Mouse (Mus musculus) layer of hippocampus, postnatal 10 days (tissue): Measurements from ENCODE around the gene Foxf2. TPM values are rescaled to one million over a fixed set of nuclear protein-coding genes. Genes with fewer than 3 reads are reported as not detected.

Experiments used
- DNase-seq, 2 experiments: peaks; one replicate each; pipeline ENCODE4 v3.0.0; 2021; ENCODE audit warnings: low spot score in 2 of 2
- long read RNA-seq: library from polyadenylated mRNA; stranded (forward); transcript quantifications from one replicate; pipeline ENCODE4 v2.0.0, GENCODE M21; 2023
- total RNA-seq, 2 experiments: library from RNA; stranded (reverse); gene quantifications; 2 replicates each; pipeline ENCODE4 v1.2.3; 2021

Gene Foxf2
- total RNA-seq: 10 to 100 TPM in 1 of 2 experiments, 1 to 10 TPM in 1; 9.9 to 10.6 TPM
- long read RNA-seq, partial matches to known transcripts: 0 of 4 reads
- long read RNA-seq, other reads (novel, unspliced or antisense): 0 of 4 reads

DNA sequence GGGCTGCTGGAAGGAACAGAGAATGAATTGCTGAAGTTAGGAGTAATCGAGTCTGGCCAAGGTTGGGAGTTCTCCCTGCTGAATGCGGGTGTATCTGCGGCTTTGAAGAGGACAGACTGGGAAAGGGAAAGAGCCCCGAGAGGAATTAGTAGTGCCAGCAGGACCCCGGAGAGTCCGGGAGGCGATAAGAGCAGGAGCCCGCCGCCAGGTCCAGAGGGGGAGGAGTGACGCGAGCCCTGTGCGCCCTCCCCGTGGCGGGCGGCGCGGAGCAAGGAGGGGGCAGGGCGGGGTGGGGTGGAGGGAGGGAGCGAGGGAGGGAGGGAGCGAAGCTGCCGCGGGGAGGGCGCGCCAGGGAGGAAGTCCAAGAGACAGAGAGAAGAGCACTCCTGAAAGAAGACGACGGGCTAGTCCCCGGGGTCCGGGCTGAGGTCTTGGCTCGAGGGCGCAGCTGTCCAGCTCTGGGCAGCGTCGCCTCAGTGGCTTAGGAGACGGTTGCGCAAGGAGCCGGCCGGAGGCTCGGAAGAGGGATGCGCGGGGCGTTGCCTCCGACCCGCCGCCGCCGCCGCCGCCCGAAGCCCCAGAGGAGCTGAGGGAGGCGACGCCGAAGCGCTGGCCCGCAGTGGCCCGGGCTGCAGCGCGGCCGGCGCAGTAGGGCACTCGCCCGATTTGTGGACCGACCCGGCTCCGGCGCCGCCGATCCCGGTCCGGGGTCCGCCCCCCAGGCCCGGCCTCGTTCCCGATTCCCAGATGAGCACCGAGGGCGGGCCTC is at the start of gene Foxf2:
TSS of gene Foxf2 (plus strand) at position 484 of the 769 bp plus-strand sequence.
- DNase-seq: peak in 1 of 2 experiments; percentile 20

- DNase-seq: no peak
Measured at GRCm38 (mm10) chr13:31576696-31577095, 48.9 kb upstream of the Foxf2 start.

- no peak for DNase-seq
Measured at GRCm38 (mm10) chr13:31577576-31577975, 48.0 kb upstream of the Foxf2 start.

DNA sequence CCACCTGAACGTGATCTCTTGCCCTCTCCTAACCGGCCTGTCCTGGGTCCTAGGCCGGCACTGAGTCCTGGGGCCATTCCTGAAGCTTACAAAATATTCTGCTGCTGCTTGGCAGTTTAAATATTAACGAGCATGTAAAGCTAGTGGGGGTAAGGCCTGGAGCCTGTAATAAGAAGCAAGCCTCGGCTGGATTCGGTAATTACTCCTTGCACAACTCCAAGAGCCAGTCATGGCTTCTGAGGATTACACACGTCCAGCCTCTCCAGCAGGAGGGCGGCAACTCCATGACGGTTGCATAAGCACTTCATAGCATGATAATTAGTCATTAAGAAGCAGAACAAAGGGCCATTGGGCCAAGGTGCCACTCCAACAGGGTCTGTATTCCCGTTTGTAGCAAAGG is 47.2 kb upstream of the Foxf2 start:
- DNase-seq: no peak

GRCm38 (mm10) chr13:31579866-31580265 is 45.8 kb upstream of the Foxf2 start:
- DNase-seq: no peak

GRCm38 (mm10) chr13:31587341-31587740 is 38.3 kb upstream of the Foxf2 start:
- no peak for DNase-seq

GRCm38 (mm10) chr13:31599576-31599975 is 26.0 kb upstream of the Foxf2 start:
- no peak for DNase-seq

GRCm38 (mm10) chr13:31603964-31604363 is 21.7 kb upstream of the Foxf2 start:
- no peak for DNase-seq

- peak in 1 of 2 experiments; percentile 23 for DNase-seq
Measured at GRCm38 (mm10) chr13:31614724-31615465, 10.7 kb upstream of the Foxf2 start.

DNA sequence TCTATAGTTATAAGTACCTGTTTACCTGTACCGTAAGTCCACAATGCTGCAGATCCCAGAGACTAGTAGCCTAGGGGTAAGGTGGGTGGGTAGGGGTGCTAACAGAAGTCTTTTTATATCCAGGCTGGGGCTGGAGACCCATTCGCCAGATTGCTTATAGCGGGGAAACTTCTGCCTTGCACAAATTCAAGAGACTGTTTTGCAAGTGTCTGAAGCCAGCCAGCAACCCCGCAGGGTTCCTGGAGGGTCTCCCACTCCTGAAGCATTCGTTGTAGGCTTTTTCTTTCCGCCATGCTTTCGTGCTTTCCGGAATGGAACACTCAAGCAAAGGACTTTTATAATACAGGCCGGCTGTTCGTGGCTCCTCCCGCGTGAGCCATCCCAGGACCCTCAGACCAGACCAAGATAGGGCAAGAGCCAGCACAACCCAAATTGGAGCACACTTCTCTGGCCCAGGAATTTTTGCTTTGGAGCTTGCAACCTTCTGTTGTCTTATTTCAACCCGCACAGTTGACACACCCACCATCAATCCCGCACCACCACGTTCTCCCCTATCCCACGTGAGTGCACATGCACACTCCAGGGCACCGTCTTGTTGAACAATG is 10.0 kb upstream of the Foxf2 start:
- peak in 1 of 2 experiments; percentile 26 for DNase-seq

GRCm38 (mm10) chr13:31618001-31618400 is 7.6 kb upstream of the Foxf2 start:
- no peak for DNase-seq

- peak; percentile 81 to 86 for DNase-seq
Measured at GRCm38 (mm10) chr13:31618416-31618815, 7.2 kb upstream of the Foxf2 start.

- DNase-seq: no peak
Measured at GRCm38 (mm10) chr13:31618919-31619655, 6.5 kb upstream of the Foxf2 start.

GRCm38 (mm10) chr13:31619826-31620498 is 5.7 kb upstream of the Foxf2 start:
- DNase-seq: no peak

- DNase-seq: no peak
Measured at GRCm38 (mm10) chr13:31620499-31620847, 5.1 kb upstream of the Foxf2 start.

DNA sequence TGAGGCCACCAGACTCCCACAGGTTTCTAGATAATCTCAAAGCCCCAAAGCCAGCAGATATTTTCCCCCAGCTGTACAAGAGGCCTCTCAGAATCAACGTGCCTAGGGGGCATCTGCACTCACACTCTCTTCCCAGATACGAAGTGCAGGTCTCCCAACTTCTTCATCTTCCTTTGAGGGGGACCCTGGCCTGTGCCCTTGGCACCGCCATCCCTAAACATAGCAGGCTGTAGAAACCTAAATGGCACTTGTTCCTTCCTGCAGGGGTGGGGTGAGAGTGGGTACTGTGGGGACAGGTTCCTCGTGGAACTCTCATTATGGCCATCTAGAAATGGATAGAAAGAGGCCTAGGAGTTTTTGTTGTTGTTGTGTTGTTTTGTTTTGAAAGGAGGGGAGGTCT is 4.7 kb upstream of the Foxf2 start:
- DNase-seq: no peak

DNA sequence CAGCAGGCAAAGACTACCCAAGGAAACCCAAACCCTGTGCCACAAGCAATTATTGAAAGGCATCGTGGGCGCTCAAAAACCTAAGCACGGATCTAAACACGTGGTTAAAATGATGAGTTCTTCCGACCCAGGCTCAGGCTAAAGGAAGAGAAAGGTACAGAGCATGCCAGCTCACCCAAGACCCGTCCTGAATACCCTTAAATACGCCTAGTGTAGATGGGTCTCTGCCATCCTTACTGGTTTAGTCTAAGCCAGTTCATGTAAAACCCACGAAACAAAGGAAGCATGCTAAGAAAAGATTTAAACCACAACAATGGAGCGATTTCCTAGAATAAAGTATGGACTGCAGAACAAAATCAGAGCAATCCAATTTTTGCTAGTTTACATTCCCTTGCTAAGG is 3.9 kb upstream of the Foxf2 start:
- DNase-seq: no peak

DNA sequence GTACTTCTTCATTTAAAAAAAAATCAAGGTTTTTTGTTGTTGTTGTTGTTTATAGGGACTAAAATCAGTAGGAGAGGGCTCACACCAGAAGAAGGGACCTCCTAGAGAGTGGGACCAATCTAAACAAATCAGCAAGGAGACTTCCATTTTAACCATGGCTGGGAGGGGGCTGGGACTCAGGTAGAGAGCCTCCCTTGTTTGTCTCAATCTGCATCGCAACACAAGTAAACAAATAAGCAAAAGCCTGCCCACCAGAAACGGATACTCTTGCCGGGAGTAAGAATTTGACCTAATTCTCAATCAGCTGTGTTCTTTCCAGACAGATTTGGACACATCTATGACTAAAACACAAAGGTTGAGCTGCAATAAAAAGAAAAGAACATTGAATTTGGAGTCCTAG is 3.2 kb upstream of the Foxf2 start:
- no peak for DNase-seq

- no peak for DNase-seq
Measured at GRCm38 (mm10) chr13:31623291-31623690, 2.3 kb upstream of the Foxf2 start.
